Mouse (Mus musculus) MEL (cell line): ENCODE measurements around the gene Stk4. TPM values are rescaled to one million over a fixed set of nuclear protein-coding genes. Genes with fewer than 3 reads are reported as not detected.
A peak's percentile ranks its signal among the peaks of the same experiment; 100 is the strongest.

Experiments used
- DNase-seq: peaks from one replicate; pipeline ENCODE4 v3.0.0; 2011; ENCODE audit warnings: low read depth, low spot score
- H3K27ac ChIP-seq: 2 replicates; pipeline ENCODE4 v1.5.1; 2012; ENCODE audit warnings: low read depth, mild to moderate bottlenecking, control low read depth, low read length, moderate library complexity; ENCODE audit not compliant: control insufficient read depth
- H3K27me3 ChIP-seq, 2 experiments: fragments of 150-350 bp in 1 of 2; sonication (generic) in 1 of 2; 2 replicates each; pipeline ENCODE4 v1.6.1; 2012; ENCODE audit warnings: low read length in 2 of 2, mild to moderate bottlenecking in 2 of 2, improper control_type of control experiment in 1 of 2, moderate library complexity in 1 of 2; ENCODE audit not compliant: insufficient read depth in 2 of 2, control insufficient read depth in 1 of 2
- H3K36me3 ChIP-seq, 2 experiments: 2 replicates each; pipeline ENCODE4 v1.6.1; 2012 to 2014; ENCODE audit warnings: low read length in 2 of 2, improper control_type of control experiment in 1 of 2, inconsistent platforms in 1 of 2, mild to moderate bottlenecking in 1 of 2; ENCODE audit not compliant: insufficient read depth in 2 of 2, control insufficient read depth in 1 of 2
- H3K4me1 ChIP-seq, 2 experiments: fragments of 150-350 bp in 1 of 2; sonication (generic) in 1 of 2; 2 replicates each; pipeline ENCODE4 v1.6.1; 2012; ENCODE audit warnings: low read length in 2 of 2, improper control_type of control experiment in 1 of 2, mild to moderate bottlenecking in 1 of 2; ENCODE audit not compliant: insufficient read depth in 2 of 2, control insufficient read depth in 1 of 2
- H3K4me3 ChIP-seq, 2 experiments: fragments of 150-350 bp in 1 of 2; sonication (generic) in 1 of 2; 2 replicates each; pipeline ENCODE4 v1.5.1; 2012; ENCODE audit warnings: low read depth in 2 of 2, low read length in 2 of 2, mild to moderate bottlenecking in 2 of 2, moderate library complexity in 2 of 2, control low read depth in 1 of 2, improper control_type of control experiment in 1 of 2; ENCODE audit not compliant: control insufficient read depth in 1 of 2, insufficient read depth in 1 of 2
- H3K79me2 ChIP-seq: 2 replicates; pipeline ENCODE4 v1.6.1; 2012; ENCODE audit warnings: mild to moderate bottlenecking, low read length, moderate library complexity; ENCODE audit not compliant: control insufficient read depth, poor library complexity, insufficient read depth
- H3K9ac ChIP-seq: 2 replicates; pipeline ENCODE4 v1.6.1; 2012; ENCODE audit warnings: low read depth, mild to moderate bottlenecking, control low read depth, low read length, moderate library complexity; ENCODE audit not compliant: control insufficient read depth, poor library complexity, severe bottlenecking
- H3K9me3 ChIP-seq: fragments of 150-350 bp; sonication (generic); replicated peaks from 2 replicates; pipeline ENCODE4 v1.6.1; 2012; ENCODE audit warnings: mild to moderate bottlenecking, low read length, improper control_type of control experiment, moderate library complexity; ENCODE audit not compliant: insufficient read depth
- BHLHE40 ChIP-seq: IDR thresholded peaks from 2 replicates; pipeline ENCODE4 v1.6.1; 2012; ENCODE audit warnings: low read depth, mild to moderate bottlenecking, inconsistent platforms, low read length, improper control_type of control experiment, borderline replicate concordance
- CHD1 ChIP-seq: IDR thresholded peaks from 2 replicates; pipeline ENCODE4 v1.6.1; 2012; ENCODE audit warnings: low read depth, mild to moderate bottlenecking, inconsistent platforms, low read length, improper control_type of control experiment
- CHD2 ChIP-seq: IDR thresholded peaks from 2 replicates; pipeline ENCODE4 v1.6.1; 2011; ENCODE audit warnings: low read length, improper control_type of control experiment
- CTCF ChIP-seq, 3 experiments: IDR thresholded peaks in 2 of 3; conservative IDR thresholded peaks in 1 of 3; 2 replicates each; pipeline ENCODE4 v1.5.1; 2011 to 2012; ENCODE audit warnings: low read length in 3 of 3, low read depth in 2 of 3, mild to moderate bottlenecking in 2 of 3, improper control_type of control experiment in 1 of 3, inconsistent platforms in 1 of 3, mixed read lengths in 1 of 3, moderate library complexity in 1 of 3; ENCODE audit not compliant: control insufficient read depth in 1 of 3, insufficient read depth in 1 of 3, poor library complexity in 1 of 3, severe bottlenecking in 1 of 3
- E2F4 ChIP-seq: IDR thresholded peaks from 2 replicates; pipeline ENCODE4 v1.6.1; 2011; ENCODE audit warnings: low read depth, low read length, improper control_type of control experiment, borderline replicate concordance
- ELF1 ChIP-seq: IDR thresholded peaks from 2 replicates; pipeline ENCODE4 v1.6.1; 2014; ENCODE audit warnings: low read depth, mild to moderate bottlenecking, inconsistent platforms, low read length, improper control_type of control experiment, moderate library complexity
- EP300 ChIP-seq, 2 experiments: IDR thresholded peaks; 2 replicates each; pipeline ENCODE4 v1.6.1; 2011; ENCODE audit warnings: improper control_type of control experiment in 2 of 2, low read length in 2 of 2, low read depth in 1 of 2, mild to moderate bottlenecking in 1 of 2
- ETS1 ChIP-seq: IDR thresholded peaks from 2 replicates; pipeline ENCODE4 v1.6.1; 2012; ENCODE audit warnings: low read depth, mild to moderate bottlenecking, inconsistent platforms, low read length, improper control_type of control experiment, moderate library complexity
- GABPA ChIP-seq: IDR thresholded peaks from 2 replicates; pipeline ENCODE4 v1.6.1; 2012; ENCODE audit warnings: low read depth, mild to moderate bottlenecking, inconsistent platforms, low read length, improper control_type of control experiment, moderate library complexity
- GATA1 ChIP-seq: IDR thresholded peaks from 2 replicates; pipeline ENCODE4 v1.6.1; 2011; ENCODE audit warnings: low read depth, low read length, improper control_type of control experiment
- HCFC1 ChIP-seq: IDR thresholded peaks from 2 replicates; pipeline ENCODE4 v1.6.1; 2012; ENCODE audit warnings: low read depth, mild to moderate bottlenecking, inconsistent platforms, low read length, improper control_type of control experiment, moderate library complexity
- JUND ChIP-seq: IDR thresholded peaks from 2 replicates; pipeline ENCODE4 v1.6.1; 2011; ENCODE audit warnings: low read depth, mild to moderate bottlenecking, improper control_type of control experiment, low read length
- KAT2A ChIP-seq: conservative IDR thresholded peaks from 2 replicates; pipeline ENCODE4 v1.6.1; 2012; ENCODE audit warnings: low read depth, low read length, improper control_type of control experiment, inconsistent platforms
- MAFK ChIP-seq: IDR thresholded peaks from 2 replicates; pipeline ENCODE4 v1.6.1; 2011; ENCODE audit warnings: low read depth, mild to moderate bottlenecking, low read length, improper control_type of control experiment, borderline replicate concordance
- MAX ChIP-seq: IDR thresholded peaks from 2 replicates; pipeline ENCODE4 v1.6.1; 2011; ENCODE audit warnings: low read length, improper control_type of control experiment
- MAZ ChIP-seq: IDR thresholded peaks from 2 replicates; pipeline ENCODE4 v1.6.1; 2012; ENCODE audit warnings: low read depth, mild to moderate bottlenecking, inconsistent platforms, low read length, improper control_type of control experiment
- MEF2A ChIP-seq: IDR thresholded peaks from 2 replicates; pipeline ENCODE4 v1.6.1; 2014; ENCODE audit warnings: low read depth, mild to moderate bottlenecking, inconsistent platforms, low read length, improper control_type of control experiment; ENCODE audit not compliant: poor library complexity, insufficient replicate concordance, severe bottlenecking; ENCODE audit errors: extremely low read depth
- MXI1 ChIP-seq: IDR thresholded peaks from 2 replicates; pipeline ENCODE4 v1.6.1; 2011; ENCODE audit warnings: mild to moderate bottlenecking, low read depth, low read length, improper control_type of control experiment
- MYB ChIP-seq: IDR thresholded peaks from 2 replicates; pipeline ENCODE4 v1.6.1; 2011; ENCODE audit warnings: mild to moderate bottlenecking, low read depth, low read length, improper control_type of control experiment
- MYC ChIP-seq: IDR thresholded peaks from 2 replicates; pipeline ENCODE4 v1.6.1; 2011; ENCODE audit warnings: low read depth, mild to moderate bottlenecking, low read length, improper control_type of control experiment, moderate library complexity
- NELFE ChIP-seq: IDR thresholded peaks from 2 replicates; pipeline ENCODE4 v1.6.1; 2011; ENCODE audit warnings: low read depth, low read length, improper control_type of control experiment
- NRF1 ChIP-seq: IDR thresholded peaks from 2 replicates; pipeline ENCODE4 v1.6.1; 2014; ENCODE audit warnings: low read depth, mild to moderate bottlenecking, inconsistent platforms, low read length, improper control_type of control experiment, moderate library complexity; ENCODE audit not compliant: poor library complexity, insufficient read depth, severe bottlenecking
- POLR2A ChIP-seq, 2 experiments: IDR thresholded peaks; 2 replicates each; pipeline ENCODE4 v1.6.1; 2011 to 2012; ENCODE audit warnings: low read length in 2 of 2, mild to moderate bottlenecking in 2 of 2, control low read depth in 1 of 2, improper control_type of control experiment in 1 of 2, low read depth in 1 of 2, moderate library complexity in 1 of 2; ENCODE audit not compliant: control insufficient read depth in 1 of 2, insufficient read depth in 1 of 2, poor library complexity in 1 of 2
- POLR2AphosphoS2 ChIP-seq: IDR thresholded peaks from 2 replicates; pipeline ENCODE4 v1.6.1; 2011; ENCODE audit warnings: low read length, improper control_type of control experiment
- POLR2AphosphoS5 ChIP-seq: IDR thresholded peaks from 2 replicates; pipeline ENCODE4 v1.6.1; 2012; ENCODE audit warnings: low read depth, borderline replicate concordance, mild to moderate bottlenecking, inconsistent platforms, low read length, moderate library complexity, mixed read lengths
- RAD21 ChIP-seq: IDR thresholded peaks from 2 replicates; pipeline ENCODE4 v1.6.1; 2011; ENCODE audit warnings: mild to moderate bottlenecking, low read depth, low read length, improper control_type of control experiment
- SIN3A ChIP-seq: IDR thresholded peaks from 2 replicates; pipeline ENCODE4 v1.6.1; 2012; ENCODE audit warnings: low read length, improper control_type of control experiment, inconsistent platforms
- SMC3 ChIP-seq: IDR thresholded peaks from 2 replicates; pipeline ENCODE4 v1.6.1; 2011; ENCODE audit warnings: low read depth, low read length, improper control_type of control experiment
- TAL1 ChIP-seq: IDR thresholded peaks from 2 replicates; pipeline ENCODE4 v1.6.1; 2012; ENCODE audit warnings: mild to moderate bottlenecking, inconsistent platforms, low read length, moderate library complexity, mixed read lengths
- TBP ChIP-seq: IDR thresholded peaks from 2 replicates; pipeline ENCODE4 v1.8.0; 2011; ENCODE audit warnings: low read depth, low read length, improper control_type of control experiment
- TCF12 ChIP-seq: IDR thresholded peaks from 2 replicates; pipeline ENCODE4 v1.6.1; 2014; ENCODE audit warnings: low read depth, mild to moderate bottlenecking, inconsistent platforms, low read length, improper control_type of control experiment, moderate library complexity
- UBTF ChIP-seq: IDR thresholded peaks from 2 replicates; pipeline ENCODE4 v1.6.1; 2012; ENCODE audit warnings: low read depth, mild to moderate bottlenecking, inconsistent platforms, low read length, improper control_type of control experiment, moderate library complexity, borderline replicate concordance; ENCODE audit not compliant: insufficient read depth
- USF1 ChIP-seq: IDR thresholded peaks from 2 replicates; pipeline ENCODE4 v1.6.1; 2014; ENCODE audit warnings: low read depth, mild to moderate bottlenecking, inconsistent platforms, low read length, improper control_type of control experiment, moderate library complexity
- USF2 ChIP-seq, 2 experiments: IDR thresholded peaks; 2 replicates each; pipeline ENCODE4 v1.6.1; 2011 to 2012; ENCODE audit warnings: improper control_type of control experiment in 2 of 2, low read length in 2 of 2, borderline replicate concordance in 1 of 2, inconsistent platforms in 1 of 2, low read depth in 1 of 2, mild to moderate bottlenecking in 1 of 2; ENCODE audit not compliant: insufficient read depth in 1 of 2
- ZC3H11A ChIP-seq: IDR thresholded peaks from 2 replicates; pipeline ENCODE4 v1.6.1; 2012; ENCODE audit warnings: low read depth, mild to moderate bottlenecking, inconsistent platforms, low read length, improper control_type of control experiment
- ZKSCAN1 ChIP-seq: IDR thresholded peaks from 2 replicates; pipeline ENCODE4 v1.6.1; 2012; ENCODE audit warnings: low read depth, mild to moderate bottlenecking, inconsistent platforms, low read length, improper control_type of control experiment, moderate library complexity
- ZMIZ1 ChIP-seq: IDR thresholded peaks from 2 replicates; pipeline ENCODE4 v1.6.1; 2012; ENCODE audit warnings: low read depth, mild to moderate bottlenecking, inconsistent platforms, low read length, improper control_type of control experiment, moderate library complexity
- ZNF384 ChIP-seq: IDR thresholded peaks from 2 replicates; pipeline ENCODE4 v1.6.1; 2012; ENCODE audit warnings: low read depth, mild to moderate bottlenecking, inconsistent platforms, low read length, improper control_type of control experiment
- polyA plus RNA-seq, 2 experiments: library from polyadenylated mRNA; stranded (reverse) in 1 of 2; unstranded in 1 of 2; fragments of >175 nt in 1 of 2; fragments of >200 nt in 1 of 2; gene quantifications; 2 replicates each; pipeline versions ENCODE4 v1.2.1 to v1.2.4; 2012; ENCODE audit warnings: low replicate concordance in 2 of 2, low read depth in 1 of 2; ENCODE audit not compliant: insufficient read length in 2 of 2, insufficient read depth in 1 of 2, missing spikeins in 1 of 2
- total RNA-seq: library from RNA; depleted of rRNA; stranded (reverse); fragments of 300-350 nt; gene quantifications from 2 replicates; pipeline ENCODE4 v1.2.3, GENCODE M21; 2012

Stk4 gene
- total and polyA plus RNA-seq, 3 experiments = 46.8 to 56.1 TPM; not detected in 1

GRCm38 (mm10) chr2:164036520-164037019, 33.6 kb upstream of the Stk4 start:
- no peak overlapping the region for H3K4me3 ChIP-seq
- no peaks in the 10 kb centered on the region for H3K36me3 ChIP-seq
- H3K79me2 ChIP-seq = no peaks in the 10 kb centered on the region
- H3K27me3 ChIP-seq = no peaks in the 10 kb centered on the region
- H3K9ac ChIP-seq = no peak overlapping the region
- no peak overlapping the region for H3K27ac ChIP-seq
- H3K9me3 ChIP-seq = no peaks in the 10 kb centered on the region
- DNase-seq = peak; percentile 54
- H3K4me1 ChIP-seq = no peaks in the 10 kb centered on the region
- no peak for TF ChIP-seq ZNF384
- TF ChIP-seq POLR2AphosphoS2 = no peak
- TF ChIP-seq NRF1 = no peak
- 0 out of 2 replicates have a peak, but pooled peaks have one; percentile 33 for TF ChIP-seq TAL1
- no peak for TF ChIP-seq ELF1
- no peak for TF ChIP-seq GATA1
- no peak for TF ChIP-seq USF2 (IDR thresholded peaks at IDR 0.05; ENCODE audit: borderline replicate concordance in 1 of 2, insufficient read depth in 1 of 2, low read depth in 1 of 2, low read length in 2 of 2)
- TF ChIP-seq ZC3H11A = peak; percentile 20; the same call in 1 of the 2 replicates
- no peak for TF ChIP-seq TCF12
- no peak for TF ChIP-seq JUND
- TF ChIP-seq MAZ = no peak
- peak; percentile 46 to 58 (median 54) for TF ChIP-seq CTCF (IDR thresholded peaks at IDR 0.05 in 2 of 3, conservative IDR thresholded peaks at IDR 0.05 in 1 of 3; ENCODE audit: control insufficient read depth in 1 of 3, insufficient read depth in 1 of 3, low read depth in 2 of 3, low read length in 3 of 3, poor library complexity in 1 of 3, severe bottlenecking in 1 of 3)
- TF ChIP-seq RAD21 = peak; percentile 24
- no peak for TF ChIP-seq KAT2A
- TF ChIP-seq ETS1 = no peak
- no peak for TF ChIP-seq ZMIZ1
- TF ChIP-seq HCFC1 = no peak
- TF ChIP-seq USF1 = no peak
- TF ChIP-seq TBP = no peak
- TF ChIP-seq NELFE = no peak
- TF ChIP-seq MYC = no peak
- no peak for TF ChIP-seq UBTF
- no peak for TF ChIP-seq POLR2AphosphoS5
- TF ChIP-seq BHLHE40 = no peak
- no peak for TF ChIP-seq MAX
- peak; percentile 39 for TF ChIP-seq SMC3
- TF ChIP-seq CHD2 = no peak
- TF ChIP-seq EP300 (IDR thresholded peaks at IDR 0.05; ENCODE audit: low read depth in 1 of 2, low read length in 2 of 2) = peak in 1 of 2 experiments; percentile 59; a peak in 2 of 4 replicates
- no peak for TF ChIP-seq MYB
- no peak for TF ChIP-seq E2F4
- TF ChIP-seq POLR2A (IDR thresholded peaks at IDR 0.05; ENCODE audit: control insufficient read depth in 1 of 2, insufficient read depth in 1 of 2, low read depth in 1 of 2, low read length in 2 of 2, poor library complexity in 1 of 2) = no peak
- TF ChIP-seq ZKSCAN1 = no peak
- TF ChIP-seq MXI1 = no peak
- no peak for TF ChIP-seq GABPA
- no peak for TF ChIP-seq CHD1
- no peak for TF ChIP-seq MAFK
- TF ChIP-seq SIN3A = no peak
- TF ChIP-seq MEF2A = no peak
